ENCODE assay signal across 22 mouse cellular contexts in genomic region chr6:67026661-67027060, GRCm38 (mm10). TPM values are rescaled to one million over a fixed set of nuclear protein-coding genes. Genes with fewer than 3 reads are reported as not detected.
DNase-seq lines count a peak whose midpoint lies in the region; ATAC-seq and TF ChIP-seq lines count a peak whose summit lies in the region.
"Had no signal": no experiment of that assay in that cellular context is flagged by ENCODE, and none has a peak within 500 bp of the region (broad histone marks: within the 10 kb centered on the region; RNA-seq: fewer than 3 reads in every experiment).

No protein-coding gene starts in this region.

- H3K4me1 ChIP-seq in kidney, adult 2 months (ENCODE audit: control insufficient read depth, insufficient read depth, low read length): peaks cover 9% of the 10 kb centered on the region
- H3K4me1 ChIP-seq in limb, embryonic 14.5 days (ENCODE audit: control insufficient read depth, insufficient read depth, low read length): no peaks in the 10 kb centered on the region
- H3K4me1 ChIP-seq in limb, embryonic 10.5 days: peaks cover 17% of the 10 kb centered on the region
- peaks cover 5% of the 10 kb centered on the region; the same call in 1 of the 2 replicates for H3K4me1 ChIP-seq in midbrain, embryonic 11.5 days (ENCODE audit: control insufficient read depth, insufficient read depth, low read length)
- peaks cover 5% of the 10 kb centered on the region; the same call in 1 of the 2 replicates for H3K4me1 ChIP-seq in midbrain, embryonic 15.5 days
- peaks cover 35 to 43% of the 10 kb centered on the region in 2 experiments for H3K4me1 ChIP-seq in MEL (ENCODE audit: control insufficient read depth in 1 of 2, insufficient read depth in 2 of 2, low read length in 2 of 2)
- H3K4me1 ChIP-seq: forebrain, embryonic 15.5 days had no signal

- no peak for TF ChIP-seq CTCF in kidney, adult 2 months (conservative IDR thresholded peaks at IDR 0.05; ENCODE audit: insufficient read depth, insufficient read length, low read depth, low read length)
- no peak for TF ChIP-seq CTCF in MEL (IDR thresholded peaks at IDR 0.05 in 2 of 3, conservative IDR thresholded peaks at IDR 0.05 in 1 of 3; ENCODE audit: control insufficient read depth in 1 of 3, insufficient read depth in 1 of 3, low read depth in 2 of 3, low read length in 3 of 3, poor library complexity in 1 of 3, severe bottlenecking in 1 of 3)

- H3K4me2 ChIP-seq in limb, embryonic 14.5 days (replicated peaks; ENCODE audit: low read depth, low read length, severe bottlenecking): no peak overlapping the region
- no peak overlapping the region for H3K4me2 ChIP-seq in midbrain, embryonic 11.5 days
- no peak overlapping the region for H3K4me2 ChIP-seq in midbrain, embryonic 15.5 days
- H3K4me2 ChIP-seq: embryonic facial prominence, embryonic 12.5 days; forebrain, embryonic 13.5 days; forebrain, embryonic 15.5 days had no signal

- DNase-seq in kidney, adult 2 months: peak; percentile 56
- no peak for DNase-seq in kidney, postnatal 14 days
- DNase-seq in limb, embryonic 14.5 days (ENCODE audit: low spot score): peak; percentile 0
- DNase-seq in limb, embryonic 10.5 days (ENCODE audit: low spot score): no peak
- peak; percentile 69 for DNase-seq in midbrain, embryonic 11.5 days (ENCODE audit: low spot score, missing footprints)
- no peak for DNase-seq in MEL (ENCODE audit: low read depth, low spot score)
- no peak for DNase-seq in adrenal gland, adult (ENCODE audit: inconsistent age in 2 of 2, low spot score in 1 of 2)
- DNase-seq: adrenal gland, adult 8-10 months; adrenal gland, postnatal 14 days; adrenal gland, postnatal 36 days; cerebellum, adult 11-12 months; cerebellum, adult 2 months; cerebellum, adult 9-10 months; cerebellum, postnatal 10 days; cerebellum, postnatal 25 days; forebrain, postnatal 0 days had no signal

- H3K79me2 ChIP-seq in MEL (ENCODE audit: control insufficient read depth, insufficient read depth, low read length, poor library complexity): no peaks in the 10 kb centered on the region

- no peak for TF ChIP-seq POLR2A in kidney, adult 2 months (IDR thresholded peaks at IDR 0.05; ENCODE audit: low read depth, low read length)
- no peak for TF ChIP-seq POLR2A in limb, embryonic 14.5 days (IDR thresholded peaks at IDR 0.05; ENCODE audit: borderline replicate concordance, extremely low read depth, insufficient read depth, insufficient read length)
- no peak for TF ChIP-seq POLR2A in MEL (IDR thresholded peaks at IDR 0.05; ENCODE audit: control insufficient read depth in 1 of 2, insufficient read depth in 1 of 2, low read depth in 1 of 2, low read length in 2 of 2, poor library complexity in 1 of 2)

- no peak for ATAC-seq in limb, embryonic 14.5 days (ENCODE audit: low FRiP score, low read depth)
- no peak for ATAC-seq in midbrain, embryonic 11.5 days (ENCODE audit: low FRiP score)
- no peak for ATAC-seq in midbrain, embryonic 15.5 days (replicated peaks)
- ATAC-seq: forebrain, embryonic 13.5 days; forebrain, embryonic 15.5 days; forebrain, postnatal 0 days had no signal

- H3K9me3 ChIP-seq in limb, embryonic 14.5 days (ENCODE audit: control insufficient read depth, low read length): no peaks in the 10 kb centered on the region
- no peaks in the 10 kb centered on the region for H3K9me3 ChIP-seq in limb, embryonic 10.5 days (replicated peaks)
- H3K9me3 ChIP-seq in midbrain, embryonic 11.5 days (ENCODE audit: control insufficient read depth, low read length): no peaks in the 10 kb centered on the region
- H3K9me3 ChIP-seq in midbrain, embryonic 15.5 days: no peaks in the 10 kb centered on the region
- H3K9me3 ChIP-seq in MEL (replicated peaks; ENCODE audit: insufficient read depth, low read length): no peaks in the 10 kb centered on the region
- H3K9me3 ChIP-seq: embryonic facial prominence, embryonic 10.5 days; embryonic facial prominence, embryonic 12.5 days; forebrain, embryonic 13.5 days; forebrain, embryonic 15.5 days; G1E had no signal

- no peak overlapping the region for H3K9ac ChIP-seq in limb, embryonic 14.5 days (ENCODE audit: low read depth, low read length, severe bottlenecking)
- no peak overlapping the region for H3K9ac ChIP-seq in midbrain, embryonic 11.5 days (ENCODE audit: low read length)
- no peak overlapping the region for H3K9ac ChIP-seq in midbrain, embryonic 15.5 days
- H3K9ac ChIP-seq in MEL (ENCODE audit: control insufficient read depth, low read depth, low read length, poor library complexity, severe bottlenecking): no peak overlapping the region
- H3K9ac ChIP-seq: embryonic facial prominence, embryonic 12.5 days; forebrain, embryonic 13.5 days; forebrain, embryonic 15.5 days; forebrain, postnatal 0 days had no signal

- no peaks in the 10 kb centered on the region; the same call in 1 of the 2 replicates for H3K36me3 ChIP-seq in kidney, adult 2 months (ENCODE audit: control insufficient read depth, insufficient read depth, low read length)
- no peaks in the 10 kb centered on the region for H3K36me3 ChIP-seq in limb, embryonic 14.5 days (ENCODE audit: control insufficient read depth, insufficient read depth, low read length)
- H3K36me3 ChIP-seq in limb, embryonic 10.5 days: no peaks in the 10 kb centered on the region
- H3K36me3 ChIP-seq in midbrain, embryonic 11.5 days (ENCODE audit: control insufficient read depth, insufficient read depth, low read length): no peaks in the 10 kb centered on the region
- no peaks in the 10 kb centered on the region for H3K36me3 ChIP-seq in midbrain, embryonic 15.5 days (replicated peaks)
- peaks cover 0 to 37% of the 10 kb centered on the region in 2 experiments; a peak in 2 of 4 replicates for H3K36me3 ChIP-seq in MEL (ENCODE audit: control insufficient read depth in 1 of 2, insufficient read depth in 2 of 2, low read length in 2 of 2)
- H3K36me3 ChIP-seq: embryonic facial prominence, embryonic 10.5 days; embryonic facial prominence, embryonic 12.5 days; forebrain, embryonic 15.5 days; G1E had no signal

- WGBS in kidney, adult 2 months: 65% methylated on average over 3 of the region's 3 CpGs
- 43% methylated on average over 3 of the region's 3 CpGs for WGBS in limb, embryonic 14.5 days
- 73% methylated on average over 3 of the region's 3 CpGs for WGBS in limb, embryonic 10.5 days
- WGBS in midbrain, embryonic 11.5 days: 82% methylated on average over 3 of the region's 3 CpGs
- WGBS in midbrain, embryonic 15.5 days: 80% methylated on average over 3 of the region's 3 CpGs

- no peak overlapping the region for H3K4me3 ChIP-seq in kidney, adult 2 months (ENCODE audit: insufficient read depth, low read depth, low read length)
- no peak overlapping the region for H3K4me3 ChIP-seq in limb, embryonic 14.5 days (replicated peaks; ENCODE audit: low read length)
- no peak overlapping the region for H3K4me3 ChIP-seq in limb, embryonic 10.5 days
- H3K4me3 ChIP-seq in midbrain, embryonic 11.5 days (ENCODE audit: low read depth, low read length): no peak overlapping the region
- H3K4me3 ChIP-seq in midbrain, embryonic 15.5 days: no peak overlapping the region
- no peak overlapping the region for H3K4me3 ChIP-seq in MEL (ENCODE audit: control insufficient read depth in 1 of 2, insufficient read depth in 1 of 2, low read depth in 2 of 2, low read length in 2 of 2)
- H3K4me3 ChIP-seq: embryonic facial prominence, embryonic 10.5 days; embryonic facial prominence, embryonic 12.5 days; forebrain, embryonic 13.5 days; forebrain, embryonic 15.5 days had no signal

- no peaks in the 10 kb centered on the region for H3K27me3 ChIP-seq in kidney, adult 2 months (replicated peaks; ENCODE audit: control insufficient read depth, insufficient read depth, low read length)
- no peaks in the 10 kb centered on the region for H3K27me3 ChIP-seq in limb, embryonic 14.5 days (ENCODE audit: control insufficient read depth, insufficient read depth, low read length)
- no peaks in the 10 kb centered on the region for H3K27me3 ChIP-seq in limb, embryonic 10.5 days (ENCODE audit: low read depth, poor library complexity, severe bottlenecking)
- no peaks in the 10 kb centered on the region for H3K27me3 ChIP-seq in midbrain, embryonic 11.5 days (ENCODE audit: control insufficient read depth, insufficient read depth, low read length)
- H3K27me3 ChIP-seq in midbrain, embryonic 15.5 days (replicated peaks): 0 out of 2 replicates have a peak, but pooled peaks cover 4% of the 10 kb centered on the region
- no peaks in the 10 kb centered on the region for H3K27me3 ChIP-seq in MEL (ENCODE audit: control insufficient read depth in 1 of 2, insufficient read depth in 2 of 2, low read length in 2 of 2)
- H3K27me3 ChIP-seq: embryonic facial prominence, embryonic 12.5 days; forebrain, embryonic 13.5 days; forebrain, embryonic 15.5 days had no signal

- H3K27ac ChIP-seq in kidney, adult 2 months (ENCODE audit: insufficient read depth, low read depth, low read length): no peak overlapping the region
- H3K27ac ChIP-seq in limb, embryonic 14.5 days (replicated peaks; ENCODE audit: low read depth, low read length): no peak overlapping the region
- H3K27ac ChIP-seq in limb, embryonic 10.5 days: no peak overlapping the region
- H3K27ac ChIP-seq in midbrain, embryonic 11.5 days (ENCODE audit: low read depth, low read length): no peak overlapping the region
- no peak overlapping the region for H3K27ac ChIP-seq in midbrain, embryonic 15.5 days
- peak overlapping the region; percentile 21 for H3K27ac ChIP-seq in MEL (ENCODE audit: control insufficient read depth, low read depth, low read length)
- H3K27ac ChIP-seq: embryonic facial prominence, embryonic 10.5 days; embryonic facial prominence, embryonic 12.5 days; forebrain, embryonic 13.5 days; forebrain, embryonic 15.5 days had no signal

- no peak for TF ChIP-seq EP300 in MEL (IDR thresholded peaks at IDR 0.05; ENCODE audit: low read depth in 1 of 2, low read length in 2 of 2)

- TF ChIP-seq RAD21 in MEL (IDR thresholded peaks at IDR 0.05; ENCODE audit: low read depth, low read length): no peak

TF ChIP-seq in MEL, 35 proteins besides CTCF, POLR2A, EP300 and RAD21 (continues in another document):
- no peak for TF ChIP-seq ZKSCAN1 (IDR thresholded peaks at IDR 0.05; ENCODE audit: low read depth, low read length)
- TF ChIP-seq MXI1 (IDR thresholded peaks at IDR 0.05; ENCODE audit: low read depth, low read length): no peak
- TF ChIP-seq NELFE (IDR thresholded peaks at IDR 0.05; ENCODE audit: low read depth, low read length): no peak
- TF ChIP-seq ZNF384 (IDR thresholded peaks at IDR 0.05; ENCODE audit: low read depth, low read length): no peak

RNA-seq across cellular contexts. Expression of gene Gadd45a, which starts 10.6 kb away (rescaled TPM):
- polyA plus RNA-seq in kidney, adult 2 months (2012; rRNA removed): 54.6 and 59.7 TPM in 2 replicates
- polyA plus RNA-seq in limb, embryonic 14.5 days (2012; rRNA removed): 18.6 and 20.3 TPM in 2 replicates
- polyA plus RNA-seq in limb, embryonic 14.5 days (2014; fragmentation: Nextera tagmentation; extraction: Ambion mirVana): 11.4 and 11.9 TPM in 2 replicates
- 17.3 and 18.6 TPM in 2 replicates for polyA plus RNA-seq in limb, embryonic 10.5 days (2016; fragmentation: Nextera tagmentation; extraction: Ambion mirVana)
- 13.2 and 16.5 TPM in 2 replicates for polyA plus RNA-seq in midbrain, embryonic 11.5 days (2014; fragmentation: Nextera tagmentation; extraction: Ambion mirVana)
- 17.2 and 17.7 TPM in 2 replicates for polyA plus RNA-seq in midbrain, embryonic 15.5 days (2015; fragmentation: Nextera tagmentation; extraction: Ambion mirVana)
- total RNA-seq in MEL (2012; rRNA removed): 18.1 and 29.3 TPM in 2 replicates
- polyA plus RNA-seq in MEL (2012; ENCODE audit: insufficient read depth in 1 of 2, insufficient read length in 2 of 2, low read depth in 1 of 2, low replicate concordance in 2 of 2, missing spikeins in 1 of 2): 10 to 100 TPM in 1 of 2 experiments, not detected in 1; 37.4 TPM

Comparison
In these comparisons a context has a peak if more than half of its experiments do, and no peak if none do; other contexts are left out.
1. DNase-seq: peak in kidney, adult 2 months (single experiment), limb, embryonic 14.5 days (single experiment) and midbrain, embryonic 11.5 days (single experiment); none in kidney, postnatal 14 days (single experiment), limb, embryonic 10.5 days (single experiment), MEL (single experiment) and adrenal gland, adult (0 of 2).